Mouse (Mus musculus) ES-E14 (cell line): ENCODE results near the gene Sbno1. TPM values are rescaled to one million over a fixed set of nuclear protein-coding genes. Genes with fewer than 3 reads are reported as not detected.

ENCODE experiments used
- DNase-seq: peaks from one replicate; pipeline ENCODE4 v3.0.0-alpha.2; 2013; ENCODE audit warnings: low read depth, low spot score
- H3K27ac ChIP-seq: 2 replicates; pipeline ENCODE4 v1.5.1; 2012; ENCODE audit warnings: low read depth, mild to moderate bottlenecking, low read length, moderate library complexity, mixed read lengths; ENCODE audit not compliant: poor library complexity, insufficient read depth, severe bottlenecking
- H3K36me3 ChIP-seq: 2 replicates; pipeline ENCODE4 v1.6.1; 2012; ENCODE audit warnings: mild to moderate bottlenecking, low read length, moderate library complexity, mixed read lengths; ENCODE audit not compliant: control insufficient read depth, poor library complexity, insufficient read depth, severe bottlenecking
- H3K4me1 ChIP-seq, 2 experiments: fragments of 150-350 bp in 1 of 2; sonication (generic) in 1 of 2; 2 replicates each; pipeline ENCODE4 v1.6.1; 2012; ENCODE audit warnings: low read length in 2 of 2, mild to moderate bottlenecking in 1 of 2, mixed read lengths in 1 of 2; ENCODE audit not compliant: control insufficient read depth in 2 of 2, insufficient read depth in 2 of 2, poor library complexity in 1 of 2
- H3K4me3 ChIP-seq, 2 experiments: fragments of 150-350 bp in 1 of 2; sonication (generic) in 1 of 2; 2 replicates each; pipeline ENCODE4 v1.5.1; 2012; ENCODE audit warnings: low read length in 2 of 2, low read depth in 1 of 2, mild to moderate bottlenecking in 1 of 2, mixed read lengths in 1 of 2; ENCODE audit not compliant: insufficient read depth in 1 of 2, poor library complexity in 1 of 2, severe bottlenecking in 1 of 2
- H3K9ac ChIP-seq: 2 replicates; pipeline ENCODE4 v1.6.1; 2012; ENCODE audit warnings: low read depth, mild to moderate bottlenecking, low read length, mixed read lengths; ENCODE audit not compliant: poor library complexity, insufficient read depth, severe bottlenecking
- H3K9me3 ChIP-seq: fragments of 150-350 bp; sonication (generic); 2 replicates; pipeline ENCODE4 v1.6.1; 2012; ENCODE audit warnings: low read depth, mild to moderate bottlenecking, low read length; ENCODE audit not compliant: control insufficient read depth, insufficient read depth
- CHD2 ChIP-seq: IDR thresholded peaks from 2 replicates; pipeline ENCODE4 v1.6.1; 2014; ENCODE audit warnings: mild to moderate bottlenecking, low read depth, low read length, inconsistent platforms
- HCFC1 ChIP-seq: IDR thresholded peaks from 2 replicates; pipeline ENCODE4 v1.6.1; 2012; ENCODE audit warnings: low read length, inconsistent platforms, borderline replicate concordance; ENCODE audit not compliant: insufficient read depth
- MAFK ChIP-seq: IDR thresholded peaks from 2 replicates; pipeline ENCODE4 v1.6.1; 2014; ENCODE audit warnings: mild to moderate bottlenecking, low read depth, low read length, inconsistent platforms; ENCODE audit not compliant: insufficient read depth
- ZC3H11A ChIP-seq: IDR thresholded peaks from 2 replicates; pipeline ENCODE4 v1.6.1; 2012; ENCODE audit warnings: low read depth, mild to moderate bottlenecking, inconsistent platforms, low read length, borderline replicate concordance
- ZNF384 ChIP-seq: IDR thresholded peaks from 2 replicates; pipeline ENCODE4 v1.6.1; 2012; ENCODE audit warnings: low read depth, low read length, inconsistent platforms
- in situ Hi-C, 2 experiments: fragments of 600-800 bp; cut with MboI; formaldehyde crosslinking; loops; one replicate each; pipeline ENCODE4 v1.15.1; 2025; ENCODE audit warnings: low sequenced_read_pairs in 2 of 2, inconsistent platforms in 1 of 2; ENCODE audit not compliant: unreplicated experiment in 2 of 2
- total RNA-seq: library from RNA; depleted of rRNA; stranded (reverse); fragments of 300-350 nt; gene quantifications from 2 replicates; pipeline ENCODE4 v1.2.3, GENCODE M21; 2012

Gene Sbno1
- total RNA-seq, 1 experiment: 86.4 TPM

GRCm38 (mm10) chr5:124338791-124339190 is 87.0 kb downstream of the Sbno1 start:
- TF ChIP-seq CHD2: no peak
- TF ChIP-seq MAFK: no peak
- TF ChIP-seq ZC3H11A: no peak
- TF ChIP-seq HCFC1: no peak
- no peak for TF ChIP-seq ZNF384
- Histone ChIP-seq H3K4me3 (no peak overlapping the region), H3K9ac (no peak overlapping the region), H3K36me3 (no peaks in the 10 kb centered on the region), H3K4me1 (0 out of 4 replicates have a peak, but pooled peaks cover 0 to 7% of the 10 kb centered on the region in 2 experiments), H3K9me3 (no peaks in the 10 kb centered on the region), H3K27ac (no peak overlapping the region)
- DNase-seq: no peak
- in situ Hi-C loops: no loop called here

- H3K4me3 ChIP-seq: no peak overlapping the region
- no peak for DNase-seq
- H3K36me3 ChIP-seq: no peaks in the 10 kb centered on the region
- no peak overlapping the region for H3K9ac ChIP-seq
- H3K4me1 ChIP-seq: 0 out of 4 replicates have a peak, but pooled peaks cover 0 to 7% of the 10 kb centered on the region in 2 experiments
- H3K27ac ChIP-seq: no peak overlapping the region
- TF ChIP-seq MAFK (no peak), CHD2 (no peak), HCFC1 (no peak), ZNF384 (no peak), ZC3H11A (no peak)
- in situ Hi-C loops: no loop called here
- no peaks in the 10 kb centered on the region for H3K9me3 ChIP-seq
Observed at GRCm38 (mm10) chr5:124337909-124338308, 87.9 kb downstream of the Sbno1 start.

GRCm38 (mm10) chr5:124337103-124337502 is 88.7 kb downstream of the Sbno1 start:
- Histone ChIP-seq H3K27ac (no peak overlapping the region), H3K9me3 (no peaks in the 10 kb centered on the region), H3K4me1 (0 out of 4 replicates have a peak, but pooled peaks cover 0 to 7% of the 10 kb centered on the region in 2 experiments), H3K9ac (no peak overlapping the region), H3K4me3 (no peak overlapping the region), H3K36me3 (no peaks in the 10 kb centered on the region)
- DNase-seq: no peak
- TF ChIP-seq MAFK (no peak), ZC3H11A (no peak), HCFC1 (no peak), ZNF384 (no peak), CHD2 (no peak)
- in situ Hi-C loops: no loop called here

- H3K27ac ChIP-seq: no peak overlapping the region
- no peaks in the 10 kb centered on the region for H3K36me3 ChIP-seq
- 0 out of 4 replicates have a peak, but pooled peaks cover 0 to 7% of the 10 kb centered on the region in 2 experiments for H3K4me1 ChIP-seq
- H3K9ac ChIP-seq: no peak overlapping the region
- H3K9me3 ChIP-seq: no peaks in the 10 kb centered on the region
- TF ChIP-seq ZC3H11A: no peak
- TF ChIP-seq MAFK: no peak
- TF ChIP-seq CHD2: no peak
- no peak for TF ChIP-seq ZNF384
- TF ChIP-seq HCFC1: no peak
- no peak overlapping the region for H3K4me3 ChIP-seq
- in situ Hi-C loops: no loop called here
- no peak for DNase-seq
Observed at GRCm38 (mm10) chr5:124334392-124334791, 91.4 kb downstream of the Sbno1 start.

- Histone ChIP-seq H3K27ac (no peak overlapping the region), H3K9ac (no peak overlapping the region), H3K4me1 (peaks cover 0 to 2% of the 10 kb centered on the region in 2 experiments; a peak in 2 of 4 replicates), H3K36me3 (no peaks in the 10 kb centered on the region), H3K9me3 (no peaks in the 10 kb centered on the region), H3K4me3 (no peak overlapping the region)
- in situ Hi-C loops: no loop called here
- TF ChIP-seq MAFK (no peak), ZNF384 (no peak)
- DNase-seq: no peak
Observed at GRCm38 (mm10) chr5:124330086-124330485, 95.7 kb downstream of the Sbno1 start.
